Mouse (Mus musculus): ENCODE results near the gene Prap1.

DNA sequence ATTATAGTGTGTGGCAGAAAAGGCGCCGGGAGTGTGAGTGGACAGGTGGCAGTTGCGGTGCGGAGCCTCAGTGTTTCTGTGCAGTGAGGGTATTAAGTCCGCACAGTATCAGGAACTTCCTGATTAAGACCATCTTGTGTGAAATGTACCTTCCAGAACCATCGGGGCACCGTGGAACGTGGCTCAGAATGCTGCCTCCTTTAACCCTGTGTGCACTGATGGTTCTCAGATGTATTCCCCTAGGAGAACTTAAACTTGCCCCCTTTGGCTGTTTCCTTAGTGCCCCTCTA is 44.8 kb downstream of the Prap1 start:
- TF ChIP-seq CTCF (IDR thresholded peaks at IDR 0.05; ENCODE audit: low read depth, low read length) (no peak), POLR2A (IDR thresholded peaks at IDR 0.05; ENCODE audit: extremely low read depth, insufficient read depth, low read length) (no peak)
